Mouse (Mus musculus): ENCODE results near the gene Tln1.

DNA sequence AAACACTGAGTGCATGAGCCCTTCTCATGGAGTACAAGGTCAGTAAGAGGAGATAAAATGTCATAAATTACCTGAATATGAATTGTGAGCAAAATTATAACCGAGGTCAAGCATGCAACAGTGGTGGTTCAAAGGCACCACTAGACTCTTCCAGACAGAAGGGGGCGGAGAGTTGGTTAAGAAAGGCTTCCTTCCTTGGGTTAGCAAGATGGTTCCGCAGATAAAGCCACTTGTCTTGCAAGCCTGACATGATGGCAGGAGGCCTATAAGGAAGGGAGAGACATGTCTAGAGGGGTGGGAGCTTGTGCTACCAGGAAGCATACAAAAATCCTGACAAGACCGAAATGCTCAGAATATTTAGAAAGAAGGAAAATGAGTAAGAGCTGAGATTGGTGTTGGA lies 58.2 kb downstream of the Tln1 start:
- TF ChIP-seq CTCF (IDR thresholded peaks at IDR 0.05; ENCODE audit: low read depth) (no peak), EP300 (IDR thresholded peaks at IDR 0.05; ENCODE audit: low read depth) (no peak)

All from heart, postnatal 0 days (tissue).